Mouse (Mus musculus): ENCODE measurements around the gene Nrxn2.

GRCm38 (mm10) chr19:6496462-6497149 lies 78.1 kb downstream of the Nrxn2 start:
- no peak for TF ChIP-seq CTCF (conservative IDR thresholded peaks at IDR 0.05; ENCODE audit: low read length)
- no peak for TF ChIP-seq POU5F1 (IDR thresholded peaks at IDR 0.05; ENCODE audit: borderline replicate concordance, low read length)
- no peak for TF ChIP-seq NANOG (IDR thresholded peaks at IDR 0.05; ENCODE audit: borderline replicate concordance, low read length)

Measured in E14TG2a.4 (cell line).